Mouse (Mus musculus): Measurements from ENCODE around the gene Olfr1196.

DNA sequence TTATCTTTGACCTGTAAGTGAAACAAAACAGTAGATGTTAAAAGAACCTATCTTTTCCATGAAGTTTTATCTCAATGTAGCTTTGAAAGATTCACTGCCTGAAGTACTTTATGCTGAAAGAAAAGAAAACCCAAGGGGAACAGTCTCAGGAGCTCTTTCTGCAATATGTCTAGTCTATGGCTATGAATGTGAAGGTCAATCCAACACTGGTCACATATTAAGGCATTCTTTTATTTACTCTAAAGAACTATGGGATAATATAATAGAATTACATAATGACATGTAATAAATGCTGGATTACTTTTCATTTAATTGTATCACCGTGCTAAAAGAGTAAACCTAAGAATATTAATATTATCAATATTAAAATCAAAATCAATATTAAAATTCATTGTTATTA, 27.9 kb upstream of the Olfr1196 start, which contains the start of gene Olfr1197:
- TF ChIP-seq POLR2A (IDR thresholded peaks at IDR 0.05; ENCODE audit: low read depth, low read length) = no peak
- TF ChIP-seq CTCF (IDR thresholded peaks at IDR 0.05; ENCODE audit: extremely low read depth, insufficient read depth, insufficient read length, insufficient replicate concordance) = no peak

All from spleen, adult 2 months (tissue).